Mouse (Mus musculus) lung, embryonic 14.5 days (tissue): ENCODE measurements around the gene Trabd2b. TPM values are rescaled to one million over a fixed set of nuclear protein-coding genes. Genes with fewer than 3 reads are reported as not detected.
A peak's percentile ranks its signal among the peaks of the same experiment; 100 is the strongest.

Experiments
- ATAC-seq: fragments of 200-750 bp; cut with Nextera tagmentation; 2 replicates; pipeline ENCODE4 v1.8.0; 2017; ENCODE audit warnings: mild to moderate bottlenecking, moderate TSS enrichment, moderate library complexity; ENCODE audit not compliant: insufficient read depth
- DNase-seq: peaks from one replicate; pipeline ENCODE4 v3.0.0-alpha.2; 2015
- H3K27ac ChIP-seq: fragments of 300-500 bp; sonication (generic); 2 replicates; pipeline ENCODE4 v1.5.1; 2014; ENCODE audit warnings: low read depth, mild to moderate bottlenecking, moderate library complexity
- H3K27me3 ChIP-seq: fragments of 300-500 bp; sonication (generic); 2 replicates; pipeline ENCODE4 v1.6.1; 2014; ENCODE audit warnings: low read length, control low read depth; ENCODE audit not compliant: insufficient read depth
- H3K36me3 ChIP-seq: fragments of 300-500 bp; sonication (generic); 2 replicates; pipeline ENCODE4 v1.6.1; 2014; ENCODE audit warnings: control low read depth; ENCODE audit not compliant: insufficient read depth
- H3K4me1 ChIP-seq: fragments of 300-500 bp; sonication (generic); 2 replicates; pipeline ENCODE4 v1.6.1; 2014; ENCODE audit warnings: antibody characterized with exemption, control low read depth; ENCODE audit not compliant: insufficient read depth
- H3K4me2 ChIP-seq: fragments of 300-500 bp; sonication (generic); 2 replicates; pipeline ENCODE4 v1.6.1; 2014; ENCODE audit warnings: mild to moderate bottlenecking
- H3K4me3 ChIP-seq: fragments of 300-500 bp; sonication (generic); 2 replicates; pipeline ENCODE4 v1.5.1; 2014; ENCODE audit warnings: low read depth, low read length
- H3K9ac ChIP-seq: fragments of 300-500 bp; sonication (generic); 2 replicates; pipeline ENCODE4 v1.6.1; 2014
- H3K9me3 ChIP-seq: fragments of 300-500 bp; sonication (generic); 2 replicates; pipeline ENCODE4 v1.6.1; 2016; ENCODE audit warnings: low read depth, low read length, control low read depth
- CTCF ChIP-seq: IDR thresholded peaks from 2 replicates; pipeline ENCODE4 v1.5.1; 2016; ENCODE audit warnings: antibody characterized with exemption, low read depth
- WGBS: fragments of 180-500 bp; shearing (Covaris S2); extraction: QIAGEN DNeasy Blood & Tissue Kit; methylation state at CpG from one replicate; pipeline ENCODE4 v1.1.7; 2014; 5-methylcytosine and 5-hydroxymethylcytosine counted together
- polyA plus RNA-seq: library from polyadenylated mRNA; unstranded; fragments of >200 nt; fragmentation: Nextera tagmentation; extraction: Ambion mirVana; gene quantifications from 2 replicates; pipeline ENCODE4 v1.2.1, GENCODE M21; 2014

Gene Trabd2b
- polyA plus RNA-seq, 1 experiment from 2014 or later, result 4.6 TPM

DNA sequence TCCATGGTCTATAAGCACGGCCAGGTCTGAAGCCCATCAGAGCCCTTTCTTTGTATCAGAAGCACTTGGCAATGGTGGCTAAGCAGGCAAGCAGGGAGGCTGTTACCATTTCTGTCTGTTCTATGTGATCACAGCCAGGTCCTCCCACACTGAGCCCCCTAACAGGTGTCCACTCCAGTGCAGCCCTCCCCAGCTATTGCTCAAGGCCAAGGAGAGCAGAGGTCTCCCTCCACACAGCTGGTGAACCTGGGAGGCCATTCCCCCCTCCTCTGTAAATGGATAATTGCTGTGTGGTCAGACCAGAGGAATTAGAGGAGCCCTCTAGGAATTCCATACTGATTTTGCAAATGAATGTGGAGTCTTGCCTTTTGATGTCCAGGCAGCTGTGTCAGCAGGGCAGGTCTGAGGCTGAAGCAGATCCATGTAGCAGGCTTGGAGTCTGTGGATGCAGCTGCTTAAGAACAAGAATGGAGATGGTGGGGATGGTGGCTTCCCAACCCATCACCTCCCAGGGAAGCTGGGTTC lies 161.6 kb downstream of the Trabd2b start:
- no peak overlapping the region for H3K27ac ChIP-seq
- H3K9ac ChIP-seq, result no peak overlapping the region
- DNase-seq, result no peak
- no peaks in the 10 kb centered on the region for H3K9me3 ChIP-seq
- no peaks in the 10 kb centered on the region for H3K27me3 ChIP-seq
- H3K4me2 ChIP-seq, result no peak overlapping the region
- H3K4me3 ChIP-seq, result no peak overlapping the region
- 72% methylated on average over 1 of the region's 1 CpGs for WGBS
- H3K4me1 ChIP-seq, result no peaks in the 10 kb centered on the region
- ATAC-seq, result no peak
- no peaks in the 10 kb centered on the region for H3K36me3 ChIP-seq
- no peak for TF ChIP-seq CTCF

DNA sequence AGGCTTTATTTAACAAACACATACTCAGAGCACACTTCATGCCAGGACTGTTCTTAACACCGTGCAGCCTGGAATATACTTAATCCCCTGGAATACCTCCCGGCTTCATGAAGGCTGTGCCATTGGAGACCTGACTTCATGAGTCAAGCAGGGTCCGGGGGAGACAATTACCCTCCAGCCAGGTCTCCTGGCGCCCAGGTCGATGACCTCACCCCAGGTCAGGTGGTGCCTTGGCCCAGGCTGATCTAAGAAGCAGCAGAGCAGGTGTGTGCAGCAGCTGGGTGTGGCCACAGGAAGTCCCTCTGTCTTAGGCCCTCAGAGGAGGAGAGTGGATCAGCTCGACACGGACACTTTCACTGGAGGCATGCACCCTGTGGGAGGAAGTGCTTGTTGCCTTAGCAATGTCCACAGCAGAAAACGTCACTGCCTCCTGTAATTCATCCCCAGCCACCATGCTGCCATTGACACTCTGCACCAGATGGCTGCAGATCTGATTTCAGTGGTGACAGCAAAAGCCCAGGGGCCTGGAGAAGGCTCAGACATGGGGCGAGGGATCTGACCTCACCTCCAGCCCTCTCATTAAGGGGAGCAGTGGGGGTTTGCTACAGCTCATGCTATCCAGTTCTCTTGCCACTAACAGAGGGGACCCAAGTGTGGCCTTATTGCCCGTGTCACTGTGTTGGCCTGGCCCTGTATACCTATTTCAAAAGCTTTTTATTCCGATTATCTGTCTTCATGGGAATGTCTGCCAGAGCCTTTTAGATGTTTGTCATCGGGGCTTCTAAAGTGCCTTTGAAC lies 171.8 kb downstream of the Trabd2b start:
- no peak for TF ChIP-seq CTCF
- DNase-seq (peak; percentile 66), ATAC-seq (peak; percentile 76)

DNA sequence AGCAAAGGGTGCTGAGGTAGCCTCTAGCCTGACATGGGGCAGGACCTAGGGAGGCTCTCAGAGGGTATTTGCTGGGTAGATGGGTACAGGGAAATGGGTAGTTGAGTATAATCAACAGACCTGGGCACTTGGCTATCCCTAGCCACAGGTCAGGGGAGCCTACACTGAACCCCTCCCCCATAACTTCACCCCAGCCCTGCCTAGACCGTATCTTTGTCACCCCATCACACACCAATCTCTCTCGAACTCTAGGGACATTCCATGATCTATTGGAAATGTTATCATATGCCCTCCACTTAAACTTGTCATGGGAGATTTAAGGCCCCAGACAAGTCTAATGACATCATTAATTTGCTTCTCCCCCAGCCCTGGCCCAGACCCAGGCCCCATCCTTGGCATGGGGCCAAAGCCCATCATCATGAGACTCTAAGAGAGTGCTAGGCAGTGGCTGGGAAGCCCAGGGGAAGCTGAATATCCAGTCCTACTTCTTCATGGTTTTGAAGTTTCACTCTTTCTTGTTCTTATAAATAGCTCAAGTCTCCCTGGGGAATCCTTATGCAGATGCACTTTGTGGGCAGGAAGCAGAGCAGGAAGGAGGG lies 177.1 kb downstream of the Trabd2b start:
- WGBS, result 33% methylated on average over 2 of the region's 2 CpGs
- no peaks in the 10 kb centered on the region for H3K36me3 ChIP-seq
- no peak overlapping the region for H3K4me2 ChIP-seq
- H3K4me3 ChIP-seq, result no peak overlapping the region
- DNase-seq (peak; percentile 83), ATAC-seq (peak; percentile 78)
- H3K9me3 ChIP-seq, result no peaks in the 10 kb centered on the region
- peaks cover 11% of the 10 kb centered on the region for H3K4me1 ChIP-seq
- no peaks in the 10 kb centered on the region for H3K27me3 ChIP-seq
- H3K27ac ChIP-seq, result no peak overlapping the region
- H3K9ac ChIP-seq, result no peak overlapping the region
- no peak for TF ChIP-seq CTCF

More for the DNA sequence above, 171.8 kb downstream of the Trabd2b start:
- Histone ChIP-seq H3K36me3 (no peaks in the 10 kb centered on the region), H3K4me3 (no peak overlapping the region), H3K27me3 (no peaks in the 10 kb centered on the region), H3K4me2 (no peak overlapping the region), H3K27ac (no peak overlapping the region), H3K4me1 (peaks cover 16% of the 10 kb centered on the region), H3K9me3 (no peaks in the 10 kb centered on the region), H3K9ac (no peak overlapping the region)
- WGBS, result 24% methylated on average over 12 of the region's 12 CpGs

DNA sequence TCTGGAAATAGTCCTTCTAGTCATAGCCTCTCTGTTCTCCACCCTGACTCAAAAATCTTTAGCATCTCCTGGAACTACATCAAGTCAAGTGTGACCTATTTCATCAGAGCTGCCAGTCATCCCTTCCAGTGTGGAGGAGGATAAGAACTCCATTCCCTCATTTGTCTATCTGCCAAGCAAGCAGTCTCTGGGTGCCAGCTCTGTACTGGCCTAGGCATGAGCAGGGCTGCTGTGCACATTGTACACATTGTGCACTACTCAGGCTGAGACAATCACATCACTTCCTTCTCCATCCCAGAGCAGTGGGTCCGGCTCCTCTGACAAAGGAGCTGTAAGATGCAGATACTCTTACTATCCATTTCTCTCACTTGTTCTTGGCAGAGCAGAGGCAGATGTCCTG lies 178.2 kb downstream of the Trabd2b start:
- peaks cover 5% of the 10 kb centered on the region; the same call in 1 of the 2 replicates for H3K4me1 ChIP-seq
- H3K9me3 ChIP-seq, result no peaks in the 10 kb centered on the region
- DNase-seq, result no peak
- H3K36me3 ChIP-seq, result no peaks in the 10 kb centered on the region
- WGBS, result 66% methylated on average over 1 of the region's 1 CpGs
- H3K27me3 ChIP-seq, result no peaks in the 10 kb centered on the region
- no peak for ATAC-seq
- H3K4me2 ChIP-seq, result no peak overlapping the region
- no peak overlapping the region for H3K27ac ChIP-seq
- TF ChIP-seq CTCF, result no peak
- no peak overlapping the region for H3K9ac ChIP-seq
- H3K4me3 ChIP-seq, result no peak overlapping the region

DNA sequence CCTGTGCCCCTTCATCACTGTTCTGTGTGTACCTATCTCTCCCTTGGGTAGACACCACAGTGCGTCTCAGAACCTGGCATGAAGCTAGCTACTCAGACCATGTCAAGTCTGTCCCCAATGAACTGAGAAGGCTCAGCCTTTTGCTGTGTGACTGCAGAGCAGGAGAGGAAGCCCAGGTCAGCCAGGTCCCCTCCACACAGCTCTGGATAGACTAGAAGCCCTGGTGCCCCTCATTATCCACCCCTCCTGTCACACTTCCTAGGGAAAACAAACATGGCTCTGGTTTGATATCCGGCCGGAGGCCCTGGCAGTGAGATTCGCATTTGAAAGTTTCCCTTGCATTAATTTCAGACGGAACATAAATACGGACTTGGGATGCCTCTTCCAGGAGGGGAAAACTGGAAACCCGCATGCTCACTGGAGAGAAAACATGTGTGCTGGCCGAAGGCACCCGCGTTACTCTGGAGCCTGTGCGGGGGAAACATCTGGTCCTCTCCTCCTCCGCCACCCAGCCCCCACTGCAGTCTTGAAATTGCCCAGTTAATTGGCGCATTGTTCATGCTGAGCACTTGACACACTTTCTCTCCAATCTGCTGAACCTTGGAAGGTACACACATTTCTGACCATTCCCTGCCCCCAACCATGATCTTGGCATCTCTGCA lies 187.2 kb downstream of the Trabd2b start:
- no peak overlapping the region for H3K9ac ChIP-seq
- peaks cover 20% of the 10 kb centered on the region for H3K4me1 ChIP-seq
- no peak for TF ChIP-seq CTCF
- DNase-seq, result peak; percentile 57
- H3K27ac ChIP-seq, result peak overlapping the region; percentile 50; the same call in 1 of the 2 replicates
- H3K4me3 ChIP-seq, result no peak overlapping the region
- ATAC-seq, result peak; percentile 46; the same call in 1 of the 2 replicates
- no peaks in the 10 kb centered on the region for H3K36me3 ChIP-seq
- H3K27me3 ChIP-seq, result no peaks in the 10 kb centered on the region
- H3K9me3 ChIP-seq, result no peaks in the 10 kb centered on the region
- WGBS, result 34% methylated on average over 13 of the region's 13 CpGs
- H3K4me2 ChIP-seq, result peak overlapping the region; percentile 29; the same call in 1 of the 2 replicates

DNA sequence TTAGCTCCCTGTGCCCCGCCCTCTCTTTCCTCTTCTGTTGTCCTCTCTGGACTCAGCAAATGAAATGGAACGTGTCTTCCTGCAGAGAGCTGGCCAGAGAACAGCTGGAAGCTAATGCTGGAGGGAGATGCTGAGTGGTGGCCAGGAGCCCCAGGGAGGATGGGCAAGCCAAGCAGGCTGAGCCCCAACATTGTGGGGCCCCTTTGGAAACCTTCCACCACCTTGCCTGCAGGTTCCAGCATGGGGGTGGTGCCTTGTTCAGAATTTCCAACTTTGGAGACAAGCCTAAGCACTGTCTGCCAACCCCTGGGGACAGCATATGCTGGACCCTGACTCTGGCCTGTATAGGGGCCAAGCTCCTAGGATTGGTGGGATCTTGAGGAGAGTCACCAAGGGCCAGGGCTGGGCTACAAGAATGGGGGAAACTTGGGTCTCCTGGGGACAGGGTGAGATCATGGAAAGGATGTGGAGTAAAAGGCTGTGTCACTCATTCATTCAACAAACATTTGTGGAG lies 188.7 kb downstream of the Trabd2b start:
- ATAC-seq (no peak), DNase-seq (peak; percentile 32)
- H3K27ac ChIP-seq, result no peak overlapping the region
- H3K36me3 ChIP-seq, result no peaks in the 10 kb centered on the region
- no peaks in the 10 kb centered on the region for H3K9me3 ChIP-seq
- H3K4me2 ChIP-seq, result no peak overlapping the region
- H3K9ac ChIP-seq, result no peak overlapping the region
- peaks cover 20% of the 10 kb centered on the region for H3K4me1 ChIP-seq
- no peak for TF ChIP-seq CTCF
- H3K27me3 ChIP-seq, result no peaks in the 10 kb centered on the region
- H3K4me3 ChIP-seq, result no peak overlapping the region
- 43% methylated on average over 2 of the region's 2 CpGs for WGBS

DNA sequence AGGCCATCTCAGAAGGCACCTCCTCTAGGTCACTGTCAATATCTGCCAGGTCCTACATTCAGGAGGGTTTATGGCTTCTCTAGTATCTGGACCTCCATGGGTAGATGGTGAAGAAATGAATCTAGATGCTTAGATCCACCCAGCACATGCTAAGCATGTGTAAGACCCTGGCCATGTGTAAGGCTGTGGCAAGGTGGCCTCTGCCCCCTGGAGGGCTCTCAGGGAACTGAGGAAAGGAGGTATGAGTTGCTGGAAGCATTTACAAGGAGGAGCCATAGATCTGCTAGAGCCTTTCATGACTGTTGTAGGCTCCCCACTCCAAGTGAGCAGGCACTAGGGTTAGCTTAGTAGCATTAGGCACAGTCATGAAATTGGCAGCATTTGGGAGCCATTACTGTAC lies 192.6 kb downstream of the Trabd2b start:
- peak; percentile 67 for TF ChIP-seq CTCF
- peak; percentile 63 for DNase-seq
- Histone ChIP-seq H3K4me3 (no peak overlapping the region), H3K36me3 (no peaks in the 10 kb centered on the region), H3K4me1 (peaks cover 23% of the 10 kb centered on the region), H3K9ac (no peak overlapping the region), H3K27me3 (no peaks in the 10 kb centered on the region), H3K9me3 (no peaks in the 10 kb centered on the region), H3K27ac (no peak overlapping the region), H3K4me2 (no peak overlapping the region)
- ATAC-seq, result no peak
